Mouse (Mus musculus) T-helper 17 cell (primary cell): ENCODE measurements around the gene Rdh5.

ENCODE experiments used
- in situ Hi-C, 2 experiments: fragments of 300-600 bp; cut with MboI, MseI; formaldehyde crosslinking; loops; 1 replicate in 1 of 2; 2 replicates in 1 of 2; pipeline ENCODE4 v1.15.1; 2025; ENCODE audit warnings: high pct_unique_total_duplicates in 2 of 2

Gene Rdh5

GRCm38 (mm10) chr10:128922822-128923012 is at the start of gene Rdh5:
Gene Rdh5 (minus strand): TSS chr10:128922888.
- in situ Hi-C loops: loop anchor here in 1 of 2 experiments (10.0 kb wide), 1 partner anchor 968 kb away; no protein-coding TSS in a partner anchor

- in situ Hi-C loops: no loop called here
Observed at GRCm38 (mm10) chr10:128970740-128971250, 48.1 kb upstream of the Rdh5 start.

DNA sequence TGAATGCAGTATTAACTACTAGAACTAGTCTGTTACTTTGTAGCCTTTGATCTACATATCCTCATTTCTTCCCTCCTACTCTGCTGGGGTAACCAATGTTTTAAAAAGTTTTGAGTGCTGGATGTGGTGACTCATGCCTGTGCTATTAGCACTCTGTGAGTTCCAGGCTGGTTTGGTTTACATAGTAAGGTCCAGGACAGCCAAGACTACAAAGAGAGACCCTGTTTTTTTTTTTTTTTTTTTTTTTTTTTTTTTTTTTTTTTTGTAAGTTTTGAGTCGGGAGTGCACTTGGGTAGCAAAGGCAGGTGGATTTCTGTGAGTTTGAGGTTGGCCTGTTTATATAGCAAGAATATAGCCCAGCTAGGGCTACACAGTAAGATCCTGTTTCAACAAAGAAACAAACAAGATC is 45.7 kb upstream of the Rdh5 start:
- in situ Hi-C loops: no loop called here

DNA sequence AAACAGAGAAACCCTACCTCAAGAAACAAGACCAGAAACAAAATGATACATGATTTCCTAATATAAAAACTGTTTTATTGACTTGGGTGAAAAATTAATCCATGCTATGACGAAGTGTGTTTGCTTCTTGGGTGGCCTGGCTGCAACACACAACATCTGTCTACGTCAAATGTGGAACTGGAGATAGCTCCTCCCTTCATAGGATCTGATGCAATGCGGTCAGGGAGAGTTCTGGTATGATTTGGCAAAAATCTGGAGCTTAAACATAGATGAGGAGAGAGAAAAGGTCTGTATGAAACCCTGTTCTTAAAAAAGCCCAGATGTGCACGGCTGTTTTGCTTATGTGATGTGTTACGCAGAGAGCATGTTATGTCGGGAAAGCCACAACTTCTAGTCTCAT is 43.2 kb upstream of the Rdh5 start:
- in situ Hi-C loops: no loop called here

DNA sequence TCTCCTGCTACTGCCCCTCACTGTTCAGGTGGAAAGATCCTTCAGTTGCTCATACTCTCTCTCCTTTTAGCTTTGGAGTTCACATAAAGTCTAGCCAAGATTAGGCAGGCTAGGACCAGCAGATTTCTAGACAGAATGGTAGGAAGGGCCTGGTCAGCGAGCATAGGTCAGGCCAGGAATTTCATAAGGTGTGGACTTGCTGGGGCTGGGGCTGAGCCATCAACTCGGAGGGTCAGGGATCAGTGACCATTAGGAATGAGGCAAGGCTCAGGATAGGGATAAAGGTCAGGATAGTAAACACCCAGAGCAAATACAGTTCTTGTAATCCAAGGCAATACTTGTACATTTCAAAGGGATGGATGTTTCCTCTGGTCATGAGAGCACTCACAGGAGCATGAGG is 42.3 kb upstream of the Rdh5 start:
- in situ Hi-C loops: no loop called here

GRCm38 (mm10) chr10:128960590-128961584 is 38.2 kb upstream of the Rdh5 start, which contains the start of gene Mettl7b:
Gene Mettl7b (minus strand): TSS chr10:128960988.
- in situ Hi-C loops: no loop called here

DNA sequence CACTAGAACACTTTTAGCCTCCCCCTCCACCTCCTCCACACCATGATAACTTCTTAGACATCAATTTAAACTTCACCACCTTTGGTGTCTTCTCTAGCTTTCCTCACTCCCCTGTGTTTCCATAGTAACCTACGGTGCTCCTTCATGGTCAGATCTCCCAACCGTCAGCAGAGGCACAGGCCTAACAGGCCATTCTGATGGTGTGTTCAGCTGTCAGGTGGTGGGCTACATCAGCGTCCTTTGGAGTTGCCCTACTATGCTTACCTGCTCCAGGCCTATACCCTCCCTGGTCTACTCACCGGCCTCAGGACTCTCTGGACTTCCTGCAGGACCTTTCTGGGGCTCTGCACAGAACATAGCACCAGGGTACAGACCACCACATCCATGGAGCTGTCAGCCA is 37.5 kb upstream of the Rdh5 start:
- in situ Hi-C loops: no loop called here

- in situ Hi-C loops: no loop called here
Observed at GRCm38 (mm10) chr10:128958340-128958739, 35.7 kb upstream of the Rdh5 start.

GRCm38 (mm10) chr10:128950208-128950887 is 27.7 kb upstream of the Rdh5 start:
- in situ Hi-C loops: no loop called here

GRCm38 (mm10) chr10:128947496-128947895 is 24.8 kb upstream of the Rdh5 start:
- in situ Hi-C loops: no loop called here

DNA sequence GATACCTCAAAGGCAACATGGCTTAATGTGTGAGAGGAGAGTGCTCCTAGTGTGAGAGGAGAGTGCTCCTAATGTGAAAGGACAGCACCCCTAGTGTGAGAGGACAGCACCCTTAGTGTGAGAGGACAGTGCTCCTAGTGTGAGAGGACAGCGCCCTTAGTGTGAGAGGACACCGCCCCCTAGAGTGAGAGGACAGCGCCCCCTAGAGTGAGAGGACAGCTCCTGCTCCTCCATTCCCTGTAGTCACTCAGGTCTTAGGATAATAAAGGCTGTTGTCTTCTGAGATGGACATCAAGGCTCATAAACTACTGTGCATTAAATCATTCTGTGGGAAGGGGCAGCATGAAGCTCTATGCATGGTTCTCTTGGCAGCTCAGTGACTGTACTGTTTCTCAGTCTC is 23.0 kb upstream of the Rdh5 start:
- in situ Hi-C loops: no loop called here

DNA sequence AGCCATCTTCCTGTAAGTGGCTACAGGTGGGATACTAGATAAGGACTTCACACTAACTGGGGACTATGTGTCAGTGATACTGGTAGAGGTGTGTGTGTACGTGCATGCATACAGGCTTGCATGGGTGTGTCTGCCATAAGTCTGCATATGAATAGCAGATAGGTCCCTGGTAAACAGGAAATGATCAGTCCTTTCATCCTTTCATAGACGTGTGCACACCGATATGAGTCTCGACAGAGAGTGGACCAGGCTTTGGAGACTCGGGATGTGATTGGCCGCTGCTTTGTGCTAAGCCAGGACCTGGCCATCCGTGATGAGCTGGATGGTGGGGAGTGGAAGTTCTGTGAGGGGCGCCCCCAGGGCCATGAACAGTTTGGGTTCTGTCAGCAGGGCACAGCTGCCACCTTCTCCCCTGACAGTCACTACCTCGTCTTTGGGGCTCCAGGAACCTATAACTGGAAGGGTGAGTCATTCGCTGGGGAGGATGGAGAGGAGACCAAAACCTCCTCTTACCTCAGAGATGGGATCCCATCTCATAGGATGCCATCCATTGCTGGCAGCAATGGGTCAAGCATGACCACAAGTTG is 17.9 kb upstream of the Rdh5 start:
- in situ Hi-C loops: no loop called here

- in situ Hi-C loops: no loop called here
Observed at GRCm38 (mm10) chr10:128938974-128939373, 16.3 kb upstream of the Rdh5 start.

- in situ Hi-C loops: no loop called here
Observed at GRCm38 (mm10) chr10:128938457-128938856, 15.8 kb upstream of the Rdh5 start.

DNA sequence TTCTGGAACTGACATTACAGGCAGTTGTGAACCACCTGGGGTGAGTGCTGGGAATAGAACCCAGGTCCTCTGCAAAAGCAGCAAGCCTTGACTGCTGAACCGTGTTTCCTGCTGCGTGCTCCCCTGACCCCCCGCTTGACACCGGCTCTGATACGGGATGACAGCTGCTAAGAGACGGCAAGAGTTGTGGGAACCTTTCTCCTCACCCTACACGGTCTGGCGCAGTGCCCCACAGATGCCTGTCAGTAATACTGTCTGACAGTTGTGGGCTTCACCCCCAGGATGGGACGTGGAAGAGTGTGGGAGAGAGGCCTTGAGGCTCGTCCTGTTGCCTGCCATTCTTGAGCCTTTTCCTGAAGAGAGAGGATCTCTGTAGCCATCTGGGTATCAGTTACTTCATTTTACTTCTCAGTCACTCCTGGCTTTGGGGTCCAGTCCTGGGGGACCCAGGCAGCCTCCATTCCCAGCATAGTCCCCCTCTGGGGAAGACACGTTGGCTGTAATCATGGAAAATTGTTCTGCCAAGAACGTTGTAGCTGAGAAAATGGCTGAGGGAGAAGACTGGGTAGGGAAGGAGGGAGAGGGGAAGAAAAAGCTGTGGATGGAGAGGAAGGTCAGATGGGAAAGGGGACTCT is 15.2 kb upstream of the Rdh5 start:
- in situ Hi-C loops: no loop called here

- in situ Hi-C loops: no loop called here
Observed at GRCm38 (mm10) chr10:128935826-128936440, 13.2 kb upstream of the Rdh5 start.

DNA sequence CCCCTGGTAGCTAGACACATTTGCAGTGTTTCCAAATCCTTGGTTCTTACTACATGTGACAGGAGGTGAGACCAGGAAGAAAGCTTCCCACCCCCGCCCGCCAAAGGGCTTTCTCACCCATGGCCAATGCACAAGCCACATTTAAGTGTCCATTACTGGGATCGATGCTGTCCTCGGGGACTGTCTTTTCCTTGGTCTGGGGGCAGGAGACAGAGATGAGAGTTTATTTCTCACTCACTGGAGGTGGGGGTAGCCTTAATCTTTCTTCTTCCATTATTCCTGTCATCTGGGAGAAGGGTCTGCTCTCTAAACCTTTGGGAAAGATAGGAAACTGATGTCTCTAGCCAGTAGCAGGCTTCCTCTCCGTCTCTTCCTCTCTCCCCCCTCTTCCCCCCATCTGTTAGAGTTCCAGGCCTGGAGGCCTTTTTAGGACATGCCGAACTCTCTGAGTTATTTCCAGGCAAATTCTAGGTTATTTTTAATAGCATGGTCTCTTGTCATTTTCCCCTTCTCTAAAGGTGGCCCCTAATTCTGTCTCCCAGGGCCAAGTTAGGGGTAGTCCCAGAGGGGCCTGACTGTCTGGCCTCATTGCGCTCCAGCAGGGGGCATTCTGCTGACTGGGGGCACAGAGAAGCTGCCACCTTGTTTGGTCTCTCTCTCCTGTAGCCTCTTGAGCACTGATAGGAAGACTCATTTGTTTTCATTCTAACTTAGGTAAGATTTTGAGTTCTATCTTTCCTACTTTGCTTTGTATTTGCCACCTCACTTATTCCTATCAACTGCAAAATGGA is 12.5 kb upstream of the Rdh5 start:
- in situ Hi-C loops: no loop called here

- in situ Hi-C loops: no loop called here
Observed at GRCm38 (mm10) chr10:128933976-128934721, 11.5 kb upstream of the Rdh5 start.

DNA sequence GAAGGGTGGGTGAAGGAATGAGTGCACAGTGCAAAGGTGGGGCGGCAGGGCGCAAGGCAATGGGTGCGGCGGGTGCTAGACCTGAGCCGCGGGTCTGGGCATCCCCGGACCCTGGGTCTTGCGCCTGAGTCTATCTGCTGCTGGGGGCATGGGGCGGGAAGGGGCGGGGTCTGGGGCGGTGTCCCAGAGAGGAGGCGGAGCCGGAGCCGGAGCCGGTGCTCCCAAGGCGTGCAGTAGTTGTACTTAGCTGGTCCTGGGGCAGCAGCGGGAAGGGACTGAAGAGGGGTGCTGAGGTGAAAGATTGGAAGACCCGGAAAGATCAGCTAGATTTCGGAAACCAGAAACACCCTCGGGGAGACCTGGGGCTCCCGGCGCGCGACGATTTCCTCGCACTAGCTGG is 10.9 kb upstream of the Rdh5 start, which contains the start of gene Itga7:
Gene Itga7, plus strand, starts transcription at position 245 of the 400 bp plus-strand sequence.
- in situ Hi-C loops: no loop called here

DNA sequence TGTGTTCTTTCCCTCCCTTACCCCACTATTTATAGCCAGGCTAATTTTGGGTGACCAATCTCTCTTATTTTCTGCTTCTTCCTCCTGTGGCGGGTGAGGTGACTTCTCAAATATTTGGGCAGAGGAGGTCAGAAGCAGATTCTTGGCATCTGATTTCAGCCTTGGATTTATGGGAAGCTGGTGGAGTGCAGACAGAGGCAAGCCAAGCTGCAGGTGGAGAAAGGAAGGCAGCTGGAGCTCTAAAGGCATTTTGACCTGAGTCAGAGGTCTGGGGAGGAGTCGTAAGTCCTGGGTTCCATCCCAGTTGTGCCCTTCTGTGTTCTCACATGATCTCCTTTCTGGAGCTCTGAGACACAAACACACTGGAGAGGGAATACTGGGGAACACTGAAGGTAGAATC is 8.8 kb upstream of the Rdh5 start:
- in situ Hi-C loops: no loop called here
